Mouse (Mus musculus) MEL (cell line): Measurements from ENCODE around the gene Cnrip1. TPM values are rescaled to one million over a fixed set of nuclear protein-coding genes. Genes with fewer than 3 reads are reported as not detected.

ENCODE experiments used
- DNase-seq: peaks from one replicate; pipeline ENCODE4 v3.0.0; 2011; ENCODE audit warnings: low read depth, low spot score
- H3K27ac ChIP-seq: 2 replicates; pipeline ENCODE4 v1.5.1; 2012; ENCODE audit warnings: low read depth, mild to moderate bottlenecking, control low read depth, low read length, moderate library complexity; ENCODE audit not compliant: control insufficient read depth
- H3K27me3 ChIP-seq, 2 experiments: fragments of 150-350 bp in 1 of 2; sonication (generic) in 1 of 2; 2 replicates each; pipeline ENCODE4 v1.6.1; 2012; ENCODE audit warnings: low read length in 2 of 2, mild to moderate bottlenecking in 2 of 2, improper control_type of control experiment in 1 of 2, moderate library complexity in 1 of 2; ENCODE audit not compliant: insufficient read depth in 2 of 2, control insufficient read depth in 1 of 2
- H3K36me3 ChIP-seq, 2 experiments: 2 replicates each; pipeline ENCODE4 v1.6.1; 2012 to 2014; ENCODE audit warnings: low read length in 2 of 2, improper control_type of control experiment in 1 of 2, inconsistent platforms in 1 of 2, mild to moderate bottlenecking in 1 of 2; ENCODE audit not compliant: insufficient read depth in 2 of 2, control insufficient read depth in 1 of 2
- H3K4me1 ChIP-seq, 2 experiments: fragments of 150-350 bp in 1 of 2; sonication (generic) in 1 of 2; 2 replicates each; pipeline ENCODE4 v1.6.1; 2012; ENCODE audit warnings: low read length in 2 of 2, improper control_type of control experiment in 1 of 2, mild to moderate bottlenecking in 1 of 2; ENCODE audit not compliant: insufficient read depth in 2 of 2, control insufficient read depth in 1 of 2
- H3K4me3 ChIP-seq, 2 experiments: fragments of 150-350 bp in 1 of 2; sonication (generic) in 1 of 2; 2 replicates each; pipeline ENCODE4 v1.5.1; 2012; ENCODE audit warnings: low read depth in 2 of 2, low read length in 2 of 2, mild to moderate bottlenecking in 2 of 2, moderate library complexity in 2 of 2, control low read depth in 1 of 2, improper control_type of control experiment in 1 of 2; ENCODE audit not compliant: control insufficient read depth in 1 of 2, insufficient read depth in 1 of 2
- H3K79me2 ChIP-seq: 2 replicates; pipeline ENCODE4 v1.6.1; 2012; ENCODE audit warnings: mild to moderate bottlenecking, low read length, moderate library complexity; ENCODE audit not compliant: control insufficient read depth, poor library complexity, insufficient read depth
- H3K9ac ChIP-seq: 2 replicates; pipeline ENCODE4 v1.6.1; 2012; ENCODE audit warnings: low read depth, mild to moderate bottlenecking, control low read depth, low read length, moderate library complexity; ENCODE audit not compliant: control insufficient read depth, poor library complexity, severe bottlenecking
- H3K9me3 ChIP-seq: fragments of 150-350 bp; sonication (generic); replicated peaks from 2 replicates; pipeline ENCODE4 v1.6.1; 2012; ENCODE audit warnings: mild to moderate bottlenecking, low read length, improper control_type of control experiment, moderate library complexity; ENCODE audit not compliant: insufficient read depth
- E2F4 ChIP-seq: IDR thresholded peaks from 2 replicates; pipeline ENCODE4 v1.6.1; 2011; ENCODE audit warnings: low read depth, low read length, improper control_type of control experiment, borderline replicate concordance
- ELF1 ChIP-seq: IDR thresholded peaks from 2 replicates; pipeline ENCODE4 v1.6.1; 2014; ENCODE audit warnings: low read depth, mild to moderate bottlenecking, inconsistent platforms, low read length, improper control_type of control experiment, moderate library complexity
- EP300 ChIP-seq, 2 experiments: IDR thresholded peaks; 2 replicates each; pipeline ENCODE4 v1.6.1; 2011; ENCODE audit warnings: improper control_type of control experiment in 2 of 2, low read length in 2 of 2, low read depth in 1 of 2, mild to moderate bottlenecking in 1 of 2
- ETS1 ChIP-seq: IDR thresholded peaks from 2 replicates; pipeline ENCODE4 v1.6.1; 2012; ENCODE audit warnings: low read depth, mild to moderate bottlenecking, inconsistent platforms, low read length, improper control_type of control experiment, moderate library complexity
- GATA1 ChIP-seq: IDR thresholded peaks from 2 replicates; pipeline ENCODE4 v1.6.1; 2011; ENCODE audit warnings: low read depth, low read length, improper control_type of control experiment
- HCFC1 ChIP-seq: IDR thresholded peaks from 2 replicates; pipeline ENCODE4 v1.6.1; 2012; ENCODE audit warnings: low read depth, mild to moderate bottlenecking, inconsistent platforms, low read length, improper control_type of control experiment, moderate library complexity
- JUND ChIP-seq: IDR thresholded peaks from 2 replicates; pipeline ENCODE4 v1.6.1; 2011; ENCODE audit warnings: low read depth, mild to moderate bottlenecking, improper control_type of control experiment, low read length
- KAT2A ChIP-seq: conservative IDR thresholded peaks from 2 replicates; pipeline ENCODE4 v1.6.1; 2012; ENCODE audit warnings: low read depth, low read length, improper control_type of control experiment, inconsistent platforms
- MAZ ChIP-seq: IDR thresholded peaks from 2 replicates; pipeline ENCODE4 v1.6.1; 2012; ENCODE audit warnings: low read depth, mild to moderate bottlenecking, inconsistent platforms, low read length, improper control_type of control experiment
- MXI1 ChIP-seq: IDR thresholded peaks from 2 replicates; pipeline ENCODE4 v1.6.1; 2011; ENCODE audit warnings: mild to moderate bottlenecking, low read depth, low read length, improper control_type of control experiment
- MYB ChIP-seq: IDR thresholded peaks from 2 replicates; pipeline ENCODE4 v1.6.1; 2011; ENCODE audit warnings: mild to moderate bottlenecking, low read depth, low read length, improper control_type of control experiment
- MYC ChIP-seq: IDR thresholded peaks from 2 replicates; pipeline ENCODE4 v1.6.1; 2011; ENCODE audit warnings: low read depth, mild to moderate bottlenecking, low read length, improper control_type of control experiment, moderate library complexity
- NELFE ChIP-seq: IDR thresholded peaks from 2 replicates; pipeline ENCODE4 v1.6.1; 2011; ENCODE audit warnings: low read depth, low read length, improper control_type of control experiment
- NRF1 ChIP-seq: IDR thresholded peaks from 2 replicates; pipeline ENCODE4 v1.6.1; 2014; ENCODE audit warnings: low read depth, mild to moderate bottlenecking, inconsistent platforms, low read length, improper control_type of control experiment, moderate library complexity; ENCODE audit not compliant: poor library complexity, insufficient read depth, severe bottlenecking
- POLR2A ChIP-seq, 2 experiments: IDR thresholded peaks; 2 replicates each; pipeline ENCODE4 v1.6.1; 2011 to 2012; ENCODE audit warnings: low read length in 2 of 2, mild to moderate bottlenecking in 2 of 2, control low read depth in 1 of 2, improper control_type of control experiment in 1 of 2, low read depth in 1 of 2, moderate library complexity in 1 of 2; ENCODE audit not compliant: control insufficient read depth in 1 of 2, insufficient read depth in 1 of 2, poor library complexity in 1 of 2
- POLR2AphosphoS5 ChIP-seq: IDR thresholded peaks from 2 replicates; pipeline ENCODE4 v1.6.1; 2012; ENCODE audit warnings: low read depth, borderline replicate concordance, mild to moderate bottlenecking, inconsistent platforms, low read length, moderate library complexity, mixed read lengths
- RCOR1 ChIP-seq: IDR thresholded peaks from 2 replicates; pipeline ENCODE4 v1.6.1; 2012; ENCODE audit warnings: low read depth, mild to moderate bottlenecking, inconsistent platforms, low read length, improper control_type of control experiment
- SIN3A ChIP-seq: IDR thresholded peaks from 2 replicates; pipeline ENCODE4 v1.6.1; 2012; ENCODE audit warnings: low read length, improper control_type of control experiment, inconsistent platforms
- TAL1 ChIP-seq: IDR thresholded peaks from 2 replicates; pipeline ENCODE4 v1.6.1; 2012; ENCODE audit warnings: mild to moderate bottlenecking, inconsistent platforms, low read length, moderate library complexity, mixed read lengths
- TBP ChIP-seq: IDR thresholded peaks from 2 replicates; pipeline ENCODE4 v1.8.0; 2011; ENCODE audit warnings: low read depth, low read length, improper control_type of control experiment
- TCF12 ChIP-seq: IDR thresholded peaks from 2 replicates; pipeline ENCODE4 v1.6.1; 2014; ENCODE audit warnings: low read depth, mild to moderate bottlenecking, inconsistent platforms, low read length, improper control_type of control experiment, moderate library complexity
- UBTF ChIP-seq: IDR thresholded peaks from 2 replicates; pipeline ENCODE4 v1.6.1; 2012; ENCODE audit warnings: low read depth, mild to moderate bottlenecking, inconsistent platforms, low read length, improper control_type of control experiment, moderate library complexity, borderline replicate concordance; ENCODE audit not compliant: insufficient read depth
- USF1 ChIP-seq: IDR thresholded peaks from 2 replicates; pipeline ENCODE4 v1.6.1; 2014; ENCODE audit warnings: low read depth, mild to moderate bottlenecking, inconsistent platforms, low read length, improper control_type of control experiment, moderate library complexity
- ZC3H11A ChIP-seq: IDR thresholded peaks from 2 replicates; pipeline ENCODE4 v1.6.1; 2012; ENCODE audit warnings: low read depth, mild to moderate bottlenecking, inconsistent platforms, low read length, improper control_type of control experiment
- ZKSCAN1 ChIP-seq: IDR thresholded peaks from 2 replicates; pipeline ENCODE4 v1.6.1; 2012; ENCODE audit warnings: low read depth, mild to moderate bottlenecking, inconsistent platforms, low read length, improper control_type of control experiment, moderate library complexity
- ZMIZ1 ChIP-seq: IDR thresholded peaks from 2 replicates; pipeline ENCODE4 v1.6.1; 2012; ENCODE audit warnings: low read depth, mild to moderate bottlenecking, inconsistent platforms, low read length, improper control_type of control experiment, moderate library complexity
- ZNF384 ChIP-seq: IDR thresholded peaks from 2 replicates; pipeline ENCODE4 v1.6.1; 2012; ENCODE audit warnings: low read depth, mild to moderate bottlenecking, inconsistent platforms, low read length, improper control_type of control experiment
- polyA plus RNA-seq, 2 experiments: library from polyadenylated mRNA; stranded (reverse) in 1 of 2; unstranded in 1 of 2; fragments of >175 nt in 1 of 2; fragments of >200 nt in 1 of 2; gene quantifications; 2 replicates each; pipeline versions ENCODE4 v1.2.1 to v1.2.4; 2012; ENCODE audit warnings: low replicate concordance in 2 of 2, low read depth in 1 of 2; ENCODE audit not compliant: insufficient read length in 2 of 2, insufficient read depth in 1 of 2, missing spikeins in 1 of 2
- total RNA-seq: library from RNA; depleted of rRNA; stranded (reverse); fragments of 300-350 nt; gene quantifications from 2 replicates; pipeline ENCODE4 v1.2.3, GENCODE M21; 2012

Gene Cnrip1
- total and polyA plus RNA-seq, 3 experiments: not detected

DNA sequence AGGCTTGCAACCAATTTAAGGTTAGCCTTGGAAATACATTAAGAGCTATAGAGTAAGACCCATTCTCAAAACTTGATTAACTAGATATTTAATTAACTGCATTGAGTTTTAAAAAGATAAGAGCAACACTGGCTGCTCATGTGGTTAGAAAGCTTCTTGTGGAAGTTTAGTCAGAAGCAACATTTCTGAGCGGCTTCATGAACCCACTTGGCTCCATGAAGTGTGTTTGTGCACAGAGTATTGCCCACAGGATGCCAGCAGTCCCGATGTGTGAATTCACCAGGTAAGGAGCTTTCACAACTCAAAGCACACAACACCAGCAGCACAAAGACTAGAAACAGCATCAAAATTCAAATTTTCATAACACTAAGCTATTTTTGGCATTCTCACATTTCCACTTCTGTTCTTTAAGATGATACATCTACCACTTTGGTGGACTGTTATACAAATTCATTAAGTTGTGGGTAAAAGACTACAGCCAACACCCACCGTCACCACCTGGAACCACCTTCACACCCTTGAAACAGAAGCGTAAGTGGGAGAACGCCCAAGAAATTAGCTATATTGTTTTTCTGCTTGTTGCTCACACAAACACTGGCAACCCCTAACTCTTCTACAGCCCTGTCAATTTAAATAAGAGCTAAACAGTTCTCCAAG, 43.7 kb upstream of the Cnrip1 start (continued):
- peak; percentile 54; the same call in 1 of the 2 replicates for TF ChIP-seq TBP
- TF ChIP-seq KAT2A: no peak
- 0 out of 2 replicates have a peak, but pooled peaks have one; percentile 49 for TF ChIP-seq MYC
- 0 out of 2 replicates have a peak, but pooled peaks have one; percentile 18 for TF ChIP-seq MAZ
- no peak for TF ChIP-seq USF1
- TF ChIP-seq TAL1: no peak
- TF ChIP-seq ELF1: no peak
- no peak for TF ChIP-seq JUND
- no peak for TF ChIP-seq UBTF
- TF ChIP-seq SIN3A: no peak; the same call in 1 of the 2 replicates
- TF ChIP-seq E2F4: no peak
- peak in 1 of 2 experiments; percentile 52; a peak in 1 of 4 replicates for TF ChIP-seq EP300 (IDR thresholded peaks at IDR 0.05; ENCODE audit: low read depth in 1 of 2, low read length in 2 of 2)
- no peak for TF ChIP-seq ZC3H11A
- no peak for TF ChIP-seq NELFE
- no peak for TF ChIP-seq NRF1

DNA sequence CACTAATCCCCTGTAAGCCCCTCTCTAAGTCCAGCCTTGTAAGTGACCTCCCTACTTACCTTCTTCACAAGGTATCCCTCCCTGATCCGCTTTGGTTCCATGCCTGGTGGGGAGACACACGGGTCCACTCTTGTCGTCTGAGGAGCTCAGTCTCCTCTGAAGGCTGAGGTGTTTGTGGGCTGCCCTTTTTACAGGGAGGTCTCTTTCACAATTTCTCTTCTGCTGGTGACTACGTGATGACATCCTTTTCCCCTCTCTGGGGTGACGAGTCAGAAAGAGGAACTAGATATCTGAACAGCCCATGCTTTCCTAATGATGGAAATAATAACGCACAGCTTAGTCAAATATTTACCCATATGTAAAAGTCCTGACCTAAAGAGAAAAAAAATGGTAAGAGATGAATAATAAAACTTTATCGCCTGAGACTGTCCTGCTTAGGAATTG, 42.9 kb upstream of the Cnrip1 start:
- peaks cover 39% of the 10 kb centered on the region for H3K79me2 ChIP-seq
- no peaks in the 10 kb centered on the region for H3K9me3 ChIP-seq
- TF ChIP-seq ETS1: peak; percentile 87
- TF ChIP-seq HCFC1: peak; percentile 8; the same call in 1 of the 2 replicates
- TF ChIP-seq GATA1: peak; percentile 34; the same call in 1 of the 2 replicates
- no peak for TF ChIP-seq RCOR1
- TF ChIP-seq POLR2A (IDR thresholded peaks at IDR 0.05; ENCODE audit: control insufficient read depth in 1 of 2, insufficient read depth in 1 of 2, low read depth in 1 of 2, low read length in 2 of 2, poor library complexity in 1 of 2): peak; percentile 99 to 100
- peak; percentile 81; the same call in 1 of the 2 replicates for TF ChIP-seq ZMIZ1
- TF ChIP-seq ELF1: no peak
- TF ChIP-seq MXI1: peak; percentile 84
- no peak for TF ChIP-seq MYB
- peak; percentile 56 to 64; a peak in 3 of 4 replicates for TF ChIP-seq EP300 (IDR thresholded peaks at IDR 0.05; ENCODE audit: low read depth in 1 of 2, low read length in 2 of 2)
- TF ChIP-seq TAL1: no peak
- TF ChIP-seq TBP: peak; percentile 96
- peak; percentile 65 for TF ChIP-seq SIN3A
- TF ChIP-seq USF1: no peak
- no peak for TF ChIP-seq ZKSCAN1
- TF ChIP-seq POLR2AphosphoS5: peak; percentile 97
- peak; percentile 56; the same call in 1 of the 2 replicates for TF ChIP-seq MYC
- TF ChIP-seq TCF12: peak; percentile 36
- TF ChIP-seq NELFE: peak; percentile 91
- TF ChIP-seq ZNF384: 0 out of 2 replicates have a peak, but pooled peaks have one; percentile 74
- TF ChIP-seq, all 39 proteins: peak for 14
- peaks cover 0 to 28% of the 10 kb centered on the region in 2 experiments; a peak in 2 of 4 replicates for H3K36me3 ChIP-seq
- no peaks in the 10 kb centered on the region for H3K27me3 ChIP-seq
- H3K4me3 ChIP-seq: peak overlapping the region; percentile 69 to 71
- peak; percentile 96 for DNase-seq
- H3K9ac ChIP-seq: peak overlapping the region; percentile 74
- H3K4me1 ChIP-seq: peaks cover 14 to 19% of the 10 kb centered on the region in 2 experiments
- peak overlapping the region; percentile 93 for H3K27ac ChIP-seq
